ENCODE assay signal across 8 mouse cellular contexts in the genomic region with DNA sequence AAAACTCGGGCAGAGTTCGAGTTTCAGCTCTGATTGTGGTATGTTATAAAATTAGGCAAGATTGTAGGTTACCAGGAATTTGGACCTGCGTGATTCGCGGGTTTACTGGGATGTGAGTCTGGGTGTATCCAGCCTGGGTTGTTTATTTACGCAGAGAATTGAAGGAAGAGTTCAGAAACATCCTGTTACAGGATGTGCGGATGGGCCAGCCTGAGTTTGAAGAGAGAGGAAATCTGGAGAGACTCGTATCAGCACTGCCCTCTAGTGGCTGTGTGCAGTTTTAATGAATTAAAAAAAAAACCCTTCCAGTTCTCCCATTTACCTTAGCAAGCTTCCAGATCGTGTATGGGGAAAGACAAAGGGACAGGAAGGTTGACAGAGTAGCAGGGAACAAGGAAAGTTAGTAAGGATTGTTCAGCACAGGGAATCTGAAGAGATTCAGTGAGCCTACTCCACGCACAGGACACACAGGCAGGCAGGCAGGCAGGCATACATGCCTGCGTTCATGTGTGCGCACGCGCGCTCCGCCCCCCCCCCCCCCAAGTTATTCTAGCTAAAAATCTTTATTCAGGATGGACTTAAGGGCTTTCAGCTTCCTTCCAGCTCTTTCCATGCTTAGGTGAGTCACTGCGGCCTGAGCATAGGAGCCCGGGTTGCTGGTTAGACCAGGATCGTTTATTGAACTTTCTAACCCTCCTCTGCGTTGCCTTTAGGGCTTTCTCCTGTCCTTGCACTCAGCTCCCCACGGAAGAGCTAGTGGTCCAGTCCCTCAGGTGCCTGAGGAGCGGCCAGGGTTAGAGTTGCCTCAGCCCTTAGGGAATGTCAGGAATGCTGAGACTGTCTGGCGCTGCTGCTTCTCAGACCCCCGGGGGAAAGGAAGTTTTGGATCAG.
A peak's percentile ranks its signal among the peaks of the same experiment; 100 is the strongest.
DNase-seq lines count a peak whose midpoint lies in the region; ATAC-seq and TF ChIP-seq lines count a peak whose summit lies in the region.

No protein-coding gene starts in this region.

- no peaks in the 10 kb centered on the region for H3K27me3 ChIP-seq in forebrain, embryonic 14.5 days (replicated peaks; ENCODE audit: control insufficient read depth, insufficient read depth, low read length)

- peak overlapping the region; percentile 31 for H3K4me3 ChIP-seq in forebrain, embryonic 14.5 days (ENCODE audit: low read depth, low read length)
- H3K4me3 ChIP-seq in layer of hippocampus, adult 2 months = peak overlapping the region; percentile 39

- ATAC-seq in cerebellum, adult (ENCODE audit: insufficient number of reproducible peaks, low FRiP score, low TSS enrichment) = peak; percentile 84
- peak; percentile 77 for ATAC-seq in forebrain, embryonic 14.5 days

- peaks cover 7% of the 10 kb centered on the region; the same call in 1 of the 2 replicates for H3K4me1 ChIP-seq in forebrain, embryonic 14.5 days (ENCODE audit: control insufficient read depth, insufficient read depth, low read length)

- no peak overlapping the region for H3K27ac ChIP-seq in forebrain, embryonic 14.5 days (ENCODE audit: low read depth, low read length)
- H3K27ac ChIP-seq in layer of hippocampus, adult 2 months = peak overlapping the region; percentile 58; the same call in 1 of the 2 replicates

- peak; percentile 49 for DNase-seq in right cerebral cortex, adult 18-20 months
- DNase-seq in right cerebral cortex, postnatal 36 days (ENCODE audit: low spot score in 2 of 2) = no peak
- peak; percentile 82 for DNase-seq in forebrain, embryonic 14.5 days (ENCODE audit: low spot score)
- peak; percentile 76 for DNase-seq in heart, postnatal 4 days
- peak in 1 of 2 experiments; percentile 63 for DNase-seq in layer of hippocampus, adult 2 months (ENCODE audit: low spot score in 2 of 2)
- DNase-seq in lung, postnatal 25 days (ENCODE audit: low spot score) = peak; percentile 84
- peak; percentile 62 for DNase-seq in right cerebral cortex, postnatal 14 days

- no peaks in the 10 kb centered on the region for H3K9me3 ChIP-seq in forebrain, embryonic 14.5 days (replicated peaks; ENCODE audit: control insufficient read depth, low read length)

- H3K36me3 ChIP-seq in forebrain, embryonic 14.5 days (ENCODE audit: control insufficient read depth, insufficient read depth, low read length) = no peaks in the 10 kb centered on the region

- peak overlapping the region; percentile 55 for H3K4me2 ChIP-seq in forebrain, embryonic 14.5 days (ENCODE audit: low read length)

- WGBS in forebrain, embryonic 14.5 days = 13% methylated on average over 23 of the region's 24 CpGs

- TF ChIP-seq CTCF in layer of hippocampus, adult 2 months (conservative IDR thresholded peaks at IDR 0.05) = peak; percentile 86

- H3K9ac ChIP-seq in forebrain, embryonic 14.5 days (ENCODE audit: low read length) = peak overlapping the region; percentile 51

Comparison
In these comparisons a context has a peak if more than half of its experiments do, and no peak if none do; other contexts are left out.
1. DNase-seq: peak in right cerebral cortex, adult 18-20 months (single experiment), forebrain, embryonic 14.5 days (single experiment), heart, postnatal 4 days (single experiment), lung, postnatal 25 days (single experiment) and right cerebral cortex, postnatal 14 days (single experiment); none in right cerebral cortex, postnatal 36 days (0 of 2).